Mouse (Mus musculus): ENCODE measurements at regions not wholly inside any gene's neighbourhood (a gene's known extent, or its start where the extent isn't known, plus 50 kb on each side); places are given as distances from the start of the nearest gene placed in this dataset.

- Histone ChIP-seq H3K36me3 (ENCODE audit: control insufficient read depth, insufficient read depth, low read length) (no peaks in the 10 kb centered on the region), H3K9me3 (ENCODE audit: control insufficient read depth, low read length) (no peaks in the 10 kb centered on the region), H3K9ac (ENCODE audit: low read length) (no peak overlapping the region), H3K4me1 (replicated peaks; ENCODE audit: control insufficient read depth, insufficient read depth) (no peaks in the 10 kb centered on the region), H3K4me3 (ENCODE audit: low read depth, low read length) (no peak overlapping the region), H3K4me2 (replicated peaks; ENCODE audit: low read depth) (no peak overlapping the region), H3K27ac (replicated peaks) (no peak overlapping the region), H3K27me3 (ENCODE audit: control insufficient read depth, insufficient read depth, low read length) (no peaks in the 10 kb centered on the region)
- TF ChIP-seq EP300 (optimal IDR thresholded peaks at IDR 0.05) (no peak), CTCF (IDR thresholded peaks at IDR 0.05; ENCODE audit: low read depth) (no peak)
- DNase-seq (ENCODE audit: low spot score) = no peak
- WGBS = 71% methylated on average over 14 of the region's 14 CpGs
- no peak for ATAC-seq (ENCODE audit: low FRiP score, low TSS enrichment)
Measured at GRCm38 (mm10) chrX:166952528-166953189, 256.5 kb downstream of the Tmsb4x start.

DNA sequence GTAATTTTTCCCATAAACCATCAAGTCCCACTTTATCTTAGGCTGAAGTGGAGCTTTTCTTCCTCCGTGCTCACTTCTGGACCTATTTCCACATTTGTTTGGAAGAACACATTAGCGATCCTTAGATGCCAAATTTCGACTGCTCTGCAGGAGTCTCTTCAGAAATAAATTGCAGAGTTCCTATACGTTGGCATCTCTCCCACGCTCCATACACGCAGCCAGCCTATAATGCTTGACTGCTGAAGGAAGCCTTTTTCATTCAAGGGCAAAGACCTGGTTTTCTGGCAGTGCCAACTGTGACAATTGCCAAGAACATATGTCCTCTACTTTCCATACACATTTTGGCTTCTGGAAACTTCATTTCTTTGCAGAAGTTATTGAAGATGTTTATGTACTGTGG is 258.1 kb downstream of the Tmsb4x start:
- Histone ChIP-seq H3K36me3 (ENCODE audit: control insufficient read depth, insufficient read depth, low read length) (no peaks in the 10 kb centered on the region), H3K27ac (replicated peaks) (no peak overlapping the region), H3K4me2 (replicated peaks; ENCODE audit: low read depth) (no peak overlapping the region), H3K4me1 (replicated peaks; ENCODE audit: control insufficient read depth, insufficient read depth) (no peaks in the 10 kb centered on the region), H3K4me3 (ENCODE audit: low read depth, low read length) (no peak overlapping the region), H3K9ac (ENCODE audit: low read length) (no peak overlapping the region), H3K9me3 (ENCODE audit: control insufficient read depth, low read length) (no peaks in the 10 kb centered on the region), H3K27me3 (ENCODE audit: control insufficient read depth, insufficient read depth, low read length) (no peaks in the 10 kb centered on the region)
- TF ChIP-seq CTCF (IDR thresholded peaks at IDR 0.05; ENCODE audit: low read depth) = no peak
- 66% methylated on average over 6 of the region's 6 CpGs for WGBS
- ATAC-seq (ENCODE audit: low FRiP score, low TSS enrichment) = no peak
- DNase-seq (ENCODE audit: low spot score) = no peak

GRCm38 (mm10) chrX:166945915-166946314 is 263.2 kb downstream of the Tmsb4x start:
- no peak for ATAC-seq (ENCODE audit: low FRiP score, low TSS enrichment)

DNA sequence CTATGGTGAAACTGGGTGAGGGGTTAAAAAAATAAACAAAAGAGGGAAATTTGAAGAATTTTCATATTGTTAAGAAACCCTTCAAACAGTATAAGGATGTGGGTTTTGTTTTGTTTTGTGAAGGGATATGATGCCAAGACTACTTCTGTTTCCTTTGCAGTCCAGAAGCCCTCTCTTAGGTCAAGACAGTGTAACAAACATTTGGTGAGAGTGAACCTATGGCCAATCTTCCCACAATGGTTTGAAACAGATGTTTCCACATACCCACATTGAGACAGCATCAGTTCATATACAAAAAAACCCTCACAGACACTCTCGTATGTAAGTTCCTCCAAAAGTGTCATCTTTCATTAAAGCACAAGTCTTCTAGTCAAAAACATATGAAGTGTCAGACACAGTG is 263.6 kb downstream of the Tmsb4x start:
- WGBS = 70% methylated on average over 1 of the region's 1 CpGs
- no peak overlapping the region for H3K27ac ChIP-seq (replicated peaks)
- no peak overlapping the region for H3K4me3 ChIP-seq (ENCODE audit: low read depth, low read length)
- no peaks in the 10 kb centered on the region for H3K4me1 ChIP-seq (replicated peaks; ENCODE audit: control insufficient read depth, insufficient read depth)
- ATAC-seq (ENCODE audit: low FRiP score, low TSS enrichment) (no peak), DNase-seq (ENCODE audit: low spot score) (no peak)
- H3K36me3 ChIP-seq (ENCODE audit: control insufficient read depth, insufficient read depth, low read length) = no peaks in the 10 kb centered on the region
- no peak overlapping the region for H3K4me2 ChIP-seq (replicated peaks; ENCODE audit: low read depth)
- no peaks in the 10 kb centered on the region for H3K9me3 ChIP-seq (ENCODE audit: control insufficient read depth, low read length)
- TF ChIP-seq EP300 (optimal IDR thresholded peaks at IDR 0.05) = no peak
- no peak for TF ChIP-seq CTCF (IDR thresholded peaks at IDR 0.05; ENCODE audit: low read depth)
- H3K9ac ChIP-seq (ENCODE audit: low read length) = no peak overlapping the region
- H3K27me3 ChIP-seq (ENCODE audit: control insufficient read depth, insufficient read depth, low read length) = no peaks in the 10 kb centered on the region

More at GRCm38 (mm10) chrX:166945915-166946314, 263.2 kb downstream of the Tmsb4x start:
- no peak overlapping the region for H3K4me3 ChIP-seq (ENCODE audit: low read depth, low read length)
- no peak overlapping the region for H3K4me2 ChIP-seq (replicated peaks; ENCODE audit: low read depth)
- H3K27ac ChIP-seq (replicated peaks) = no peak overlapping the region
- H3K9ac ChIP-seq (ENCODE audit: low read length) = no peak overlapping the region
- H3K9me3 ChIP-seq (ENCODE audit: control insufficient read depth, low read length) = no peaks in the 10 kb centered on the region
- H3K36me3 ChIP-seq (ENCODE audit: control insufficient read depth, insufficient read depth, low read length) = no peaks in the 10 kb centered on the region
- H3K4me1 ChIP-seq (replicated peaks; ENCODE audit: control insufficient read depth, insufficient read depth) = no peaks in the 10 kb centered on the region
- DNase-seq (ENCODE audit: low spot score) = no peak
- H3K27me3 ChIP-seq (ENCODE audit: control insufficient read depth, insufficient read depth, low read length) = no peaks in the 10 kb centered on the region
- 85% methylated on average over 1 of the region's 1 CpGs for WGBS
- TF ChIP-seq CTCF (IDR thresholded peaks at IDR 0.05; ENCODE audit: low read depth) (no peak), EP300 (optimal IDR thresholded peaks at IDR 0.05) (no peak)

GRCm38 (mm10) chrX:166933766-166934165 is 275.3 kb downstream of the Tmsb4x start:
- TF ChIP-seq CTCF (IDR thresholded peaks at IDR 0.05; ENCODE audit: low read depth) = no peak
- no peak for TF ChIP-seq EP300 (optimal IDR thresholded peaks at IDR 0.05)
- Histone ChIP-seq H3K9ac (ENCODE audit: low read length) (no peak overlapping the region), H3K4me1 (replicated peaks; ENCODE audit: control insufficient read depth, insufficient read depth) (no peaks in the 10 kb centered on the region), H3K27me3 (ENCODE audit: control insufficient read depth, insufficient read depth, low read length) (no peaks in the 10 kb centered on the region), H3K9me3 (ENCODE audit: control insufficient read depth, low read length) (no peaks in the 10 kb centered on the region), H3K4me3 (ENCODE audit: low read depth, low read length) (no peak overlapping the region), H3K36me3 (ENCODE audit: control insufficient read depth, insufficient read depth, low read length) (no peaks in the 10 kb centered on the region), H3K4me2 (replicated peaks; ENCODE audit: low read depth) (no peak overlapping the region), H3K27ac (replicated peaks) (no peak overlapping the region)
- DNase-seq (ENCODE audit: low spot score) = no peak
- WGBS = 46% methylated on average over 2 of the region's 2 CpGs
- no peak for ATAC-seq (ENCODE audit: low FRiP score, low TSS enrichment)

DNA sequence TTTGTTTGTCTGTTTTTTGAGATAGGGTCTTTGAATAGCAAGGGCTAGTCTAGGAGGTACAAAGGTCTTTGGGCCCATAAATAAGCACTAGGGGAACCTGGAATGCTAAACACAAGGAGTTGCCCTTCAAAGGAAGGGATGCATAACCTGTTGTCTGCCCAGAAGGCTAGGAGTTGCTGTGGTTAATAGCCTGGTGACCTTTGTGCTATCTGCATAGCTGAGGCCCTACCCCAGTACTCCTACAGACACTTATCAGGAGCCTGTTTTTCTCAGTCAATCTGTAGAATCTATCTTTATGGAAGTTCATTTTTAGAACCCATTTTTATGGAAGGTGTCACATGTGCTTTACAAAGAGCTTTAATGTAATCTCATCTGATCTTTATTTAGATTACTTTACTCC is 276.6 kb downstream of the Tmsb4x start:
- no peaks in the 10 kb centered on the region for H3K27me3 ChIP-seq (ENCODE audit: control insufficient read depth, insufficient read depth, low read length)
- no peak overlapping the region for H3K27ac ChIP-seq (replicated peaks)
- H3K9ac ChIP-seq (ENCODE audit: low read length) = no peak overlapping the region
- H3K4me1 ChIP-seq (replicated peaks; ENCODE audit: control insufficient read depth, insufficient read depth) = no peaks in the 10 kb centered on the region
- ATAC-seq (ENCODE audit: low FRiP score, low TSS enrichment) (no peak), DNase-seq (ENCODE audit: low spot score) (no peak)
- no peak overlapping the region for H3K4me3 ChIP-seq (ENCODE audit: low read depth, low read length)
- no peaks in the 10 kb centered on the region for H3K9me3 ChIP-seq (ENCODE audit: control insufficient read depth, low read length)
- no peaks in the 10 kb centered on the region for H3K36me3 ChIP-seq (ENCODE audit: control insufficient read depth, insufficient read depth, low read length)
- no peak overlapping the region for H3K4me2 ChIP-seq (replicated peaks; ENCODE audit: low read depth)
- no peak for TF ChIP-seq CTCF (IDR thresholded peaks at IDR 0.05; ENCODE audit: low read depth)
- no peak for TF ChIP-seq EP300 (optimal IDR thresholded peaks at IDR 0.05)

Data from stomach, postnatal 0 days (tissue).